Mouse (Mus musculus): ENCODE data around the gene Megf11. TPM values are rescaled to one million over a fixed set of nuclear protein-coding genes. Genes with fewer than 3 reads are reported as not detected.

Megf11 gene
- polyA plus RNA-seq, 1 experiment from 2014 or later, result 0.70 TPM

DNA sequence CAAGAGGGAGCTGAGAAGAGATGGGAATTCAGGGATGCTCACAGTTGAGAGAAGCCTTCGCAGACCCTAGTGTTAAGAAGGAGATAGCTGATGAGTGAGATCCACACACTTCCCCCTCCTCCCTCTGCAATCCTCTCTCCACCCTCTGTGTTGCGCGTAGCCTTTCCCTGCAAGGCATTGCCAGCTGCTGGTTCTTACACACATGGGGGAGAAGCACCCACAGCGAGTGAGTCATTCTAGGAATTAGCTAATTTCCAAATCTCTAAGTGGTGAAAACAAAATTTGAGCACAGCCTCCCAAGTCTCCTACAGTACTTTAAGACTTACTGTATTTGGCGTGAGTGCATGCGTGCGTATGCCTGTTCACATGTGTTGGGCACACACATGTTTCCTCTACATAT is 142.6 kb downstream of the Megf11 start:
- Histone ChIP-seq H3K9ac (ENCODE audit: low read depth, low read length) (no peak overlapping the region), H3K36me3 (ENCODE audit: control insufficient read depth, insufficient read depth, low read length) (no peaks in the 10 kb centered on the region), H3K4me1 (ENCODE audit: control insufficient read depth, insufficient read depth, low read length) (no peaks in the 10 kb centered on the region), H3K4me3 (ENCODE audit: low read depth, low read length) (no peak overlapping the region), H3K9me3 (replicated peaks; ENCODE audit: control insufficient read depth, low read length) (no peaks in the 10 kb centered on the region), H3K4me2 (no peak overlapping the region), H3K27me3 (ENCODE audit: control insufficient read depth, insufficient read depth, low read length) (0 out of 2 replicates have a peak, but pooled peaks cover 2% of the 10 kb centered on the region), H3K27ac (ENCODE audit: low read depth, low read length) (no peak overlapping the region)
- ATAC-seq (replicated peaks; ENCODE audit: insufficient number of reproducible peaks, low FRiP score, low TSS enrichment), result no peak
- 78% methylated on average over 7 of the region's 7 CpGs for WGBS (ENCODE audit: insufficient replicate concordance)

DNA sequence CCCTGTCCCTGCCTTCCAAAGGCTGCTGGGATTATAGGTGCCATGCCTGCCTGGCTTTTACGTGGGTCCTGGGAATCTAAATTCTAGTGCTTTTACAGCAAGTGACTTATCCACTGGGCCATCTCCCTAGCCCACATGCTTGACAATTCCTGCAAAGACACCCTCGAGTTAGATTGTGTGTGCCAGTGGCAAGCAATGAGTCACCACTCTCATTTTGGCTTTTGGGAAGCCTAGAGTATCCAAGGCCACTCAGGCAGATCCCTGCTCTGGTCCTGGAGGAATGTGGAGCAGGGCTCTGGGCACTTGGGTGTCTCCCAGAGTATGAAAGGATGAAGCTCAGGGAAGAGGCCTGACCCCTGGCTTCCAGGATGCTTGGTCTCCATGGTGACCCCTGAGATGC is 143.2 kb downstream of the Megf11 start:
- WGBS (ENCODE audit: insufficient replicate concordance), result 67% methylated on average over 2 of the region's 2 CpGs
- Histone ChIP-seq H3K4me3 (ENCODE audit: low read depth, low read length) (no peak overlapping the region), H3K36me3 (ENCODE audit: control insufficient read depth, insufficient read depth, low read length) (no peaks in the 10 kb centered on the region), H3K9me3 (replicated peaks; ENCODE audit: control insufficient read depth, low read length) (no peaks in the 10 kb centered on the region), H3K9ac (ENCODE audit: low read depth, low read length) (no peak overlapping the region), H3K4me2 (no peak overlapping the region), H3K27ac (ENCODE audit: low read depth, low read length) (no peak overlapping the region), H3K27me3 (ENCODE audit: control insufficient read depth, insufficient read depth, low read length) (0 out of 2 replicates have a peak, but pooled peaks cover under 1% of the 10 kb centered on the region), H3K4me1 (ENCODE audit: control insufficient read depth, insufficient read depth, low read length) (no peaks in the 10 kb centered on the region)
- no peak for ATAC-seq (replicated peaks; ENCODE audit: insufficient number of reproducible peaks, low FRiP score, low TSS enrichment)

GRCm38 (mm10) chr9:64531935-64532334 is 146.5 kb downstream of the Megf11 start:
- no peak overlapping the region for H3K4me2 ChIP-seq
- no peaks in the 10 kb centered on the region for H3K4me1 ChIP-seq (ENCODE audit: control insufficient read depth, insufficient read depth, low read length)
- no peak for ATAC-seq (replicated peaks; ENCODE audit: insufficient number of reproducible peaks, low FRiP score, low TSS enrichment)
- no peak overlapping the region for H3K9ac ChIP-seq (ENCODE audit: low read depth, low read length)
- H3K27ac ChIP-seq (ENCODE audit: low read depth, low read length), result no peak overlapping the region
- WGBS (ENCODE audit: insufficient replicate concordance), result 73% methylated on average over 3 of the region's 3 CpGs
- H3K9me3 ChIP-seq (replicated peaks; ENCODE audit: control insufficient read depth, low read length), result no peaks in the 10 kb centered on the region
- H3K36me3 ChIP-seq (ENCODE audit: control insufficient read depth, insufficient read depth, low read length), result no peaks in the 10 kb centered on the region
- no peak overlapping the region for H3K4me3 ChIP-seq (ENCODE audit: low read depth, low read length)
- H3K27me3 ChIP-seq (ENCODE audit: control insufficient read depth, insufficient read depth, low read length), result peaks cover 3% of the 10 kb centered on the region; the same call in 1 of the 2 replicates

DNA sequence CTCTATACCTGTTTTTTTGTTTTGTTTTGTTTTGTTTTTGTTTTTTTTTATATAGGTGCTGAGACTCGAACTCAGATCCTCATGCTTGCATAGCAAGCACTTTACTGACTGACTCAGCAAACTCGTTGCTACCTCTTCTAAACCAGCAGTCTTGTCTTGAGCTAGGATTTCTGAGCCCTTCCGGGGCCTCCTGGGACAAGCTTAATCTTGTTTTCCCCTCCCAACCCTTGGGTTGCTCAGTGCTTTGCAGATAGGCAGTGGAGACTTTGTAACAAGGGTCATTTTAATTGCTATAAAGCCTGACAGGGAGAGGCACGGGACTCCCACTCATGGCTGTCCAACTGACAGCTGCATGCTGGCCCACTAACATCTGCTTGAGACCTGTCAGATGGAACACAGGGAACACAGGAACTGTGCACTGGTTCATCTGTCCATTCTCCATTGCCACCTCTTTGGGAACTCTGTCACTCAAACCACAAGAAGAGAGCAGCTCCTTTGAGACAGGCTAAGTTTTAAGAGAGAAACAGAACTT is 147.4 kb downstream of the Megf11 start:
- Histone ChIP-seq H3K9ac (ENCODE audit: low read depth, low read length) (no peak overlapping the region), H3K27ac (ENCODE audit: low read depth, low read length) (no peak overlapping the region), H3K4me3 (ENCODE audit: low read depth, low read length) (no peak overlapping the region), H3K9me3 (replicated peaks; ENCODE audit: control insufficient read depth, low read length) (no peaks in the 10 kb centered on the region), H3K4me1 (ENCODE audit: control insufficient read depth, insufficient read depth, low read length) (no peaks in the 10 kb centered on the region), H3K36me3 (ENCODE audit: control insufficient read depth, insufficient read depth, low read length) (no peaks in the 10 kb centered on the region), H3K27me3 (ENCODE audit: control insufficient read depth, insufficient read depth, low read length) (peaks cover 3% of the 10 kb centered on the region; the same call in 1 of the 2 replicates), H3K4me2 (no peak overlapping the region)
- ATAC-seq (replicated peaks; ENCODE audit: insufficient number of reproducible peaks, low FRiP score, low TSS enrichment), result no peak
- 36% methylated on average over 4 of the region's 4 CpGs for WGBS (ENCODE audit: insufficient replicate concordance)

DNA sequence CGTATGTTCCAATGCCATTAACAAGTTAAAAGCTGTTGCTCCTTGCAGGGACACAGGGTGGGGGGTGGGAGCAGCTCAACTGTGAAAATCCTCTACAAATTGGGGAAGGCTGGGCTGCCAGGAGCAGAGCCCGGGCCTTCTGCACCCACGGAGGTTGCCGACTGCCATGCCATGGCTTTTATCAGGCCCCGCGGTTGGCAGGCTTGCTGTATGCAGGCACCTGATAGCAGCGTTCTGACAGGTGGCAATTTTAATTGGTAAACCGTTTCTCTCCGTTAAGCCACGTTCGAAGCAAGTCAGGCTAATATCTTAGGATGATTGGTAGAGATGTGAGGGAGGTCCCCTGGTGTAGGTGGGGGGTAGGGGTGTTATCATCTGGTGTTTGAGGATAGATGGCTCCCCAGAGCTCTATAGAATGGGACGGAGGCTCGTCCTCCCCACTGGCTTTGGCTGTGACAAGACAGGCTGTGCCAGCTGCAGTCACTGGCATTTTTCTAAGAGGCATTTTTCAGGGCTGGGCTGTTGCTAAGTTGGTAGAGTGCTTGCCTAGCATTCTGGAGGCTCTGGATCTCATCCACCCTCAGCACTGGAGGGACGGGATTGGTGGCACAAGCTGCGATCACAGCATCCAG is 148.2 kb downstream of the Megf11 start:
- no peaks in the 10 kb centered on the region for H3K4me1 ChIP-seq (ENCODE audit: control insufficient read depth, insufficient read depth, low read length)
- H3K4me3 ChIP-seq (ENCODE audit: low read depth, low read length), result no peak overlapping the region
- H3K27ac ChIP-seq (ENCODE audit: low read depth, low read length), result no peak overlapping the region
- no peaks in the 10 kb centered on the region for H3K36me3 ChIP-seq (ENCODE audit: control insufficient read depth, insufficient read depth, low read length)
- WGBS (ENCODE audit: insufficient replicate concordance), result 17% methylated on average over 15 of the region's 15 CpGs
- H3K9ac ChIP-seq (ENCODE audit: low read depth, low read length), result no peak overlapping the region
- H3K4me2 ChIP-seq, result no peak overlapping the region
- H3K9me3 ChIP-seq (replicated peaks; ENCODE audit: control insufficient read depth, low read length), result no peaks in the 10 kb centered on the region
- peaks cover 3% of the 10 kb centered on the region; the same call in 1 of the 2 replicates for H3K27me3 ChIP-seq (ENCODE audit: control insufficient read depth, insufficient read depth, low read length)
- no peak for ATAC-seq (replicated peaks; ENCODE audit: insufficient number of reproducible peaks, low FRiP score, low TSS enrichment)

- no peak for ATAC-seq (replicated peaks; ENCODE audit: insufficient number of reproducible peaks, low FRiP score, low TSS enrichment)
- no peaks in the 10 kb centered on the region for H3K4me1 ChIP-seq (ENCODE audit: control insufficient read depth, insufficient read depth, low read length)
- 64% methylated on average over 6 of the region's 6 CpGs for WGBS (ENCODE audit: insufficient replicate concordance)
- H3K36me3 ChIP-seq (ENCODE audit: control insufficient read depth, insufficient read depth, low read length), result no peaks in the 10 kb centered on the region
- H3K27me3 ChIP-seq (ENCODE audit: control insufficient read depth, insufficient read depth, low read length), result peaks cover 3% of the 10 kb centered on the region; the same call in 1 of the 2 replicates
- no peak overlapping the region for H3K27ac ChIP-seq (ENCODE audit: low read depth, low read length)
- H3K9ac ChIP-seq (ENCODE audit: low read depth, low read length), result no peak overlapping the region
- H3K9me3 ChIP-seq (replicated peaks; ENCODE audit: control insufficient read depth, low read length), result no peaks in the 10 kb centered on the region
- no peak overlapping the region for H3K4me3 ChIP-seq (ENCODE audit: low read depth, low read length)
- no peak overlapping the region for H3K4me2 ChIP-seq
Observed at GRCm38 (mm10) chr9:64534313-64534712, 148.9 kb downstream of the Megf11 start.

- Histone ChIP-seq H3K36me3 (ENCODE audit: control insufficient read depth, insufficient read depth, low read length) (no peaks in the 10 kb centered on the region), H3K4me1 (ENCODE audit: control insufficient read depth, insufficient read depth, low read length) (no peaks in the 10 kb centered on the region), H3K9ac (ENCODE audit: low read depth, low read length) (no peak overlapping the region), H3K4me3 (ENCODE audit: low read depth, low read length) (no peak overlapping the region), H3K4me2 (no peak overlapping the region), H3K27me3 (ENCODE audit: control insufficient read depth, insufficient read depth, low read length) (peaks cover 3% of the 10 kb centered on the region; the same call in 1 of the 2 replicates), H3K27ac (ENCODE audit: low read depth, low read length) (no peak overlapping the region), H3K9me3 (replicated peaks; ENCODE audit: control insufficient read depth, low read length) (no peaks in the 10 kb centered on the region)
- no peak for ATAC-seq (replicated peaks; ENCODE audit: insufficient number of reproducible peaks, low FRiP score, low TSS enrichment)
- WGBS (ENCODE audit: insufficient replicate concordance), result 70% methylated on average over 8 of the region's 8 CpGs
Observed at GRCm38 (mm10) chr9:64534856-64535539, 149.6 kb downstream of the Megf11 start.

DNA sequence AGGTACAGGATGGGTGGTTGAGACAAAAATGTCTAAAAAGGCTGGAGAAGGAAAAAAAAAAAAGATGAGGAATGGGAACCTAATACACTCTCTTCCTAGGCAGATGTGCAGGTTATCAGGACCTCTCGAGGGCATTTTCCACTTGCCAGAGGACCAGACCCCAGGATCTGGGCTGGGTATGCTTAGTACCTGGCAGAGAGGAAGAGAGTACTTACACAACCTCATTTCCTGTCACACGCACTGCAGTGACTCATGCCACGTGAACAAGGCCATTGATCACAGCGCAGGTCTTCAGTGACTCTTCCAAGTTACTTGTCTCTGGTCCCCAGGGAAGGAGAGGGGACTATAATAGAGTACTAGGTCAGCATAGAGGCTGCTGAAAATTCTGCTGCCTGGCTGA is 152.4 kb downstream of the Megf11 start:
- Histone ChIP-seq H3K4me1 (ENCODE audit: control insufficient read depth, insufficient read depth, low read length) (no peaks in the 10 kb centered on the region), H3K9me3 (replicated peaks; ENCODE audit: control insufficient read depth, low read length) (no peaks in the 10 kb centered on the region), H3K27me3 (ENCODE audit: control insufficient read depth, insufficient read depth, low read length) (peaks cover 6% of the 10 kb centered on the region), H3K36me3 (ENCODE audit: control insufficient read depth, insufficient read depth, low read length) (no peaks in the 10 kb centered on the region), H3K27ac (ENCODE audit: low read depth, low read length) (no peak overlapping the region), H3K4me2 (no peak overlapping the region), H3K4me3 (ENCODE audit: low read depth, low read length) (no peak overlapping the region), H3K9ac (ENCODE audit: low read depth, low read length) (no peak overlapping the region)
- ATAC-seq (replicated peaks; ENCODE audit: insufficient number of reproducible peaks, low FRiP score, low TSS enrichment), result no peak
- WGBS (ENCODE audit: insufficient replicate concordance), result 64% methylated on average over 4 of the region's 4 CpGs

All from heart, embryonic 11.5 days (tissue).